Mouse (Mus musculus): Measurements from ENCODE around the gene AW551984. TPM values are rescaled to one million over a fixed set of nuclear protein-coding genes. Genes with fewer than 3 reads are reported as not detected.

AW551984 gene
- 8.0 and 8.5 TPM in 2 replicates for polyA plus RNA-seq (2012; rRNA removed)

GRCm38 (mm10) chr9:39603999-39604453 lies at the start of gene AW551984:
Gene AW551984 (minus strand): TSS chr9:39604403.
- Histone ChIP-seq H3K4me3 (replicated peaks; ENCODE audit: insufficient read depth, low read depth, low read length) (no peak within 1 kb of the TSS), H3K27me3 (ENCODE audit: control insufficient read depth, insufficient read depth, low read length) (peaks cover 2% of the 10 kb centered on the region; the same call in 1 of the 2 replicates), H3K4me1 (ENCODE audit: control insufficient read depth, insufficient read depth, low read length) (no peaks in the 10 kb centered on the region), H3K27ac (ENCODE audit: insufficient read depth, low read length) (no peak within 1 kb of the TSS)
- no peak for DNase-seq
- TF ChIP-seq CTCF (IDR thresholded peaks at IDR 0.05; ENCODE audit: borderline replicate concordance, insufficient read depth, low read depth, low read length) (no peak), POLR2A (IDR thresholded peaks at IDR 0.05; ENCODE audit: borderline replicate concordance, insufficient read depth, low read length) (no peak)
- under 1% methylated on average over 8 of the region's 8 CpGs for WGBS

- Histone ChIP-seq H3K4me1 (ENCODE audit: control insufficient read depth, insufficient read depth, low read length) (no peaks in the 10 kb centered on the region), H3K27me3 (ENCODE audit: control insufficient read depth, insufficient read depth, low read length) (no peaks in the 10 kb centered on the region), H3K27ac (ENCODE audit: insufficient read depth, low read length) (no peak overlapping the region), H3K4me3 (replicated peaks; ENCODE audit: insufficient read depth, low read depth, low read length) (no peak overlapping the region)
- DNase-seq: no peak
- 94% methylated on average over 4 of the region's 4 CpGs for WGBS
- TF ChIP-seq POLR2A (IDR thresholded peaks at IDR 0.05; ENCODE audit: borderline replicate concordance, insufficient read depth, low read length) (no peak), CTCF (IDR thresholded peaks at IDR 0.05; ENCODE audit: borderline replicate concordance, insufficient read depth, low read depth, low read length) (no peak)
Observed at GRCm38 (mm10) chr9:39647382-39647781, 43.2 kb upstream of the AW551984 start.

GRCm38 (mm10) chr9:39644785-39645184 lies 40.6 kb upstream of the AW551984 start, which contains the start of gene Olfr961:
Gene Olfr961 (plus strand): TSS chr9:39645085.
- TF ChIP-seq POLR2A (IDR thresholded peaks at IDR 0.05; ENCODE audit: borderline replicate concordance, insufficient read depth, low read length) (no peak), CTCF (IDR thresholded peaks at IDR 0.05; ENCODE audit: borderline replicate concordance, insufficient read depth, low read depth, low read length) (no peak)
- Histone ChIP-seq H3K4me3 (replicated peaks; ENCODE audit: insufficient read depth, low read depth, low read length) (no peak within 1 kb of the TSS), H3K27ac (ENCODE audit: insufficient read depth, low read length) (no peak within 1 kb of the TSS), H3K27me3 (ENCODE audit: control insufficient read depth, insufficient read depth, low read length) (no peaks in the 10 kb centered on the region), H3K4me1 (ENCODE audit: control insufficient read depth, insufficient read depth, low read length) (no peaks in the 10 kb centered on the region)
- DNase-seq: no peak

GRCm38 (mm10) chr9:39633913-39634594 lies 29.9 kb upstream of the AW551984 start:
- H3K27ac ChIP-seq (ENCODE audit: insufficient read depth, low read length): no peak overlapping the region
- no peaks in the 10 kb centered on the region for H3K4me1 ChIP-seq (ENCODE audit: control insufficient read depth, insufficient read depth, low read length)
- 6% methylated on average over 4 of the region's 4 CpGs for WGBS
- no peaks in the 10 kb centered on the region for H3K27me3 ChIP-seq (ENCODE audit: control insufficient read depth, insufficient read depth, low read length)
- TF ChIP-seq CTCF (IDR thresholded peaks at IDR 0.05; ENCODE audit: borderline replicate concordance, insufficient read depth, low read depth, low read length): no peak
- TF ChIP-seq POLR2A (IDR thresholded peaks at IDR 0.05; ENCODE audit: borderline replicate concordance, insufficient read depth, low read length): no peak
- no peak for DNase-seq
- no peak overlapping the region for H3K4me3 ChIP-seq (replicated peaks; ENCODE audit: insufficient read depth, low read depth, low read length)

- Histone ChIP-seq H3K4me1 (ENCODE audit: control insufficient read depth, insufficient read depth, low read length) (no peaks in the 10 kb centered on the region), H3K4me3 (replicated peaks; ENCODE audit: insufficient read depth, low read depth, low read length) (no peak overlapping the region), H3K27ac (ENCODE audit: insufficient read depth, low read length) (no peak overlapping the region), H3K27me3 (ENCODE audit: control insufficient read depth, insufficient read depth, low read length) (no peaks in the 10 kb centered on the region)
- no peak for DNase-seq
- TF ChIP-seq CTCF (IDR thresholded peaks at IDR 0.05; ENCODE audit: borderline replicate concordance, insufficient read depth, low read depth, low read length): no peak
- WGBS: 91% methylated on average over 2 of the region's 2 CpGs
Observed at GRCm38 (mm10) chr9:39629069-39629468, 24.9 kb upstream of the AW551984 start.

GRCm38 (mm10) chr9:39624711-39625110 lies 20.5 kb upstream of the AW551984 start:
- 87% methylated on average over 2 of the region's 2 CpGs for WGBS
- Histone ChIP-seq H3K4me1 (ENCODE audit: control insufficient read depth, insufficient read depth, low read length) (no peaks in the 10 kb centered on the region), H3K4me3 (replicated peaks; ENCODE audit: insufficient read depth, low read depth, low read length) (no peak overlapping the region), H3K27ac (ENCODE audit: insufficient read depth, low read length) (no peak overlapping the region), H3K27me3 (ENCODE audit: control insufficient read depth, insufficient read depth, low read length) (no peaks in the 10 kb centered on the region)
- TF ChIP-seq CTCF (IDR thresholded peaks at IDR 0.05; ENCODE audit: borderline replicate concordance, insufficient read depth, low read depth, low read length) (no peak), POLR2A (IDR thresholded peaks at IDR 0.05; ENCODE audit: borderline replicate concordance, insufficient read depth, low read length) (no peak)
- DNase-seq: no peak

GRCm38 (mm10) chr9:39623783-39624182 lies 19.6 kb upstream of the AW551984 start:
- Histone ChIP-seq H3K27ac (ENCODE audit: insufficient read depth, low read length) (no peak overlapping the region), H3K4me1 (ENCODE audit: control insufficient read depth, insufficient read depth, low read length) (no peaks in the 10 kb centered on the region), H3K27me3 (ENCODE audit: control insufficient read depth, insufficient read depth, low read length) (no peaks in the 10 kb centered on the region), H3K4me3 (replicated peaks; ENCODE audit: insufficient read depth, low read depth, low read length) (no peak overlapping the region)
- TF ChIP-seq CTCF (IDR thresholded peaks at IDR 0.05; ENCODE audit: borderline replicate concordance, insufficient read depth, low read depth, low read length): no peak
- TF ChIP-seq POLR2A (IDR thresholded peaks at IDR 0.05; ENCODE audit: borderline replicate concordance, insufficient read depth, low read length): no peak
- 91% methylated on average over 3 of the region's 3 CpGs for WGBS
- no peak for DNase-seq

GRCm38 (mm10) chr9:39621073-39621472 lies 16.9 kb upstream of the AW551984 start, which contains the start of gene Olfr960:
Gene Olfr960 (plus strand): TSS chr9:39621373.
- no peak within 1 kb of the TSS for H3K27ac ChIP-seq (ENCODE audit: insufficient read depth, low read length)
- WGBS: 78% methylated on average over 1 of the region's 1 CpGs
- H3K27me3 ChIP-seq (ENCODE audit: control insufficient read depth, insufficient read depth, low read length): no peaks in the 10 kb centered on the region
- H3K4me3 ChIP-seq (replicated peaks; ENCODE audit: insufficient read depth, low read depth, low read length): no peak within 1 kb of the TSS
- H3K4me1 ChIP-seq (ENCODE audit: control insufficient read depth, insufficient read depth, low read length): no peaks in the 10 kb centered on the region
- TF ChIP-seq CTCF (IDR thresholded peaks at IDR 0.05; ENCODE audit: borderline replicate concordance, insufficient read depth, low read depth, low read length) (no peak), POLR2A (IDR thresholded peaks at IDR 0.05; ENCODE audit: borderline replicate concordance, insufficient read depth, low read length) (no peak)
- DNase-seq: no peak

Data from cerebellum, adult 2 months (tissue).